Mouse (Mus musculus) right cerebral cortex, postnatal 10 days (tissue): ENCODE measurements around the gene Exoc4.

Experiments used
- DNase-seq, 2 experiments: peaks; one replicate each; pipeline ENCODE4 v3.0.0; 2021; ENCODE audit warnings: low spot score in 2 of 2

Exoc4 gene

GRCm38 (mm10) chr6:33625931-33626330 is 377.0 kb downstream of the Exoc4 start:
- no peak for DNase-seq

GRCm38 (mm10) chr6:33631133-33631532 is 382.2 kb downstream of the Exoc4 start:
- DNase-seq, result no peak

- no peak for DNase-seq
Measured at GRCm38 (mm10) chr6:33637192-33637591, 388.3 kb downstream of the Exoc4 start.

GRCm38 (mm10) chr6:33681778-33682640 is 433.1 kb downstream of the Exoc4 start:
- peak; percentile 78 to 80 for DNase-seq

GRCm38 (mm10) chr6:33683533-33683932 is 434.6 kb downstream of the Exoc4 start:
- DNase-seq, result no peak

GRCm38 (mm10) chr6:33685321-33685720 is 436.4 kb downstream of the Exoc4 start:
- DNase-seq, result no peak

- DNase-seq, result peak in 1 of 2 experiments; percentile 57
Measured at GRCm38 (mm10) chr6:33690601-33691000, 441.7 kb downstream of the Exoc4 start.

- no peak for DNase-seq
Measured at GRCm38 (mm10) chr6:33696976-33697375, 448.1 kb downstream of the Exoc4 start.

- DNase-seq, result no peak
Measured at GRCm38 (mm10) chr6:33708907-33709306, 460.0 kb downstream of the Exoc4 start.

- DNase-seq, result no peak
Measured at GRCm38 (mm10) chr6:33709340-33709739, 460.5 kb downstream of the Exoc4 start.

GRCm38 (mm10) chr6:33711742-33712141 is 462.9 kb downstream of the Exoc4 start:
- no peak for DNase-seq

- DNase-seq, result no peak
Measured at GRCm38 (mm10) chr6:33712540-33713118, 463.7 kb downstream of the Exoc4 start.

GRCm38 (mm10) chr6:33716254-33716965 is 467.5 kb downstream of the Exoc4 start:
- DNase-seq, result no peak

GRCm38 (mm10) chr6:33721166-33721565 is 472.3 kb downstream of the Exoc4 start:
- DNase-seq, result no peak

- DNase-seq, result no peak
Measured at GRCm38 (mm10) chr6:33722811-33723210, 473.9 kb downstream of the Exoc4 start.

GRCm38 (mm10) chr6:33724596-33724995 is 475.7 kb downstream of the Exoc4 start:
- peak in 1 of 2 experiments; percentile 42 for DNase-seq

GRCm38 (mm10) chr6:33727271-33727670 is 478.4 kb downstream of the Exoc4 start:
- DNase-seq, result no peak

- no peak for DNase-seq
Measured at GRCm38 (mm10) chr6:33732214-33732613, 483.3 kb downstream of the Exoc4 start.

- no peak for DNase-seq
Measured at GRCm38 (mm10) chr6:33733602-33734001, 484.7 kb downstream of the Exoc4 start.

GRCm38 (mm10) chr6:33734032-33734431 is 485.1 kb downstream of the Exoc4 start:
- no peak for DNase-seq

GRCm38 (mm10) chr6:33738857-33739291 is 490.0 kb downstream of the Exoc4 start:
- DNase-seq, result no peak

- no peak for DNase-seq
Measured at GRCm38 (mm10) chr6:33739304-33739703, 490.4 kb downstream of the Exoc4 start.
